Mouse (Mus musculus) kidney, adult 2 months (tissue): ENCODE results near the gene Ctdsp1.

Source experiments
- CTCF ChIP-seq: fragments of 200-500 bp; conservative IDR thresholded peaks from 2 replicates; pipeline ENCODE4 v1.5.1; 2011; ENCODE audit warnings: low read depth, mild to moderate bottlenecking, control low read depth, low read length, moderate library complexity, mixed read lengths; ENCODE audit not compliant: insufficient read depth, insufficient read length
- POLR2A ChIP-seq: fragments of 200-500 bp; IDR thresholded peaks from one replicate; pipeline ENCODE4 v1.6.1; 2011; ENCODE audit warnings: low read depth, low read length, control low read depth

DNA sequence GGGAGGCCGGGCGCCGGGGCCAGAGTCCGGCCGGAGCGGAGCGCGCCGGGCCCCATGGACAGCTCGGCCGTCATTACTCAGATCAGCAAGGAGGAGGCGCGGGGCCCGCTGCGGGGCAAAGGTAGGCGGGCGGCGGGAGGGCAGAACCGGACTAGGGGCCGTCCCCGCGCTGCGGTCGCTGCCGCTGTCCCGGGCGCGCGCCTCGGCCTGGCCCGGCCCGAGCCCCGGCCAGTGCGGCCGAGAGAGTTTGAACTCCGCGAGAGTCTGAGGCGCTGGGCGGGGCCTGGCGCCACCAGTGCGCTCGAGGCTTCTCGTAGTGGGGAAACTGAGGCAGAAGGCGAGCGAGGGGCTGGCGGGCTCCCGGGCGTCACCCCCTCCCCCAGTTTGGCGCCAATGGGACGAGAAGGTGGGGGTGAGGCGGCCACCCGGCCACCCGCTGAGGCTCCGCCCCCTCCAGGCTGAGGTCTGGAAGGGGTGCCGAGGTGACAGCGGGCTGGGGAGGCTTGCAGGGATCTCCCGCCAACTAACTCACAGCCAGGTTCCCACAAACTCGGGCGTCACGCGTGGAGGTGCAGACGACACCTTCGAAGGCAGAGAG is 634 bp downstream of the Ctdsp1 start:
- TF ChIP-seq CTCF (no peak), POLR2A (no peak)
